Mouse (Mus musculus): ENCODE results near the gene Spata18. TPM values are rescaled to one million over a fixed set of nuclear protein-coding genes. Genes with fewer than 3 reads are reported as not detected.

Spata18 gene
- total and polyA plus RNA-seq, 3 experiments = not detected

- no peaks in the 10 kb centered on the region for H3K27me3 ChIP-seq (ENCODE audit: control insufficient read depth in 1 of 2, insufficient read depth in 2 of 2, low read length in 2 of 2)
- H3K27ac ChIP-seq (ENCODE audit: control insufficient read depth, low read depth, low read length) = no peak overlapping the region
- H3K79me2 ChIP-seq (ENCODE audit: control insufficient read depth, insufficient read depth, low read length, poor library complexity) = no peaks in the 10 kb centered on the region
- no peak for DNase-seq (ENCODE audit: low read depth, low spot score)
- no peak overlapping the region for H3K4me3 ChIP-seq (ENCODE audit: control insufficient read depth in 1 of 2, insufficient read depth in 1 of 2, low read depth in 2 of 2, low read length in 2 of 2)
- no peak overlapping the region for H3K9ac ChIP-seq (ENCODE audit: control insufficient read depth, low read depth, low read length, poor library complexity, severe bottlenecking)
- H3K36me3 ChIP-seq (ENCODE audit: control insufficient read depth in 1 of 2, insufficient read depth in 2 of 2, low read length in 2 of 2) = peaks cover 0 to 5% of the 10 kb centered on the region in 2 experiments; a peak in 2 of 4 replicates
- H3K9me3 ChIP-seq (replicated peaks; ENCODE audit: insufficient read depth, low read length) = no peaks in the 10 kb centered on the region
- TF ChIP-seq NRF1 (IDR thresholded peaks at IDR 0.05; ENCODE audit: insufficient read depth, low read depth, low read length, poor library complexity, severe bottlenecking) = no peak
- TF ChIP-seq MAX (IDR thresholded peaks at IDR 0.05; ENCODE audit: low read length) = no peak
- TF ChIP-seq NELFE (IDR thresholded peaks at IDR 0.05; ENCODE audit: low read depth, low read length) = no peak
- TF ChIP-seq ETS1 (IDR thresholded peaks at IDR 0.05; ENCODE audit: low read depth, low read length) = no peak
- no peak for TF ChIP-seq HCFC1 (IDR thresholded peaks at IDR 0.05; ENCODE audit: low read depth, low read length)
- no peak for TF ChIP-seq POLR2AphosphoS2 (IDR thresholded peaks at IDR 0.05; ENCODE audit: low read length)
- no peak for TF ChIP-seq MAZ (IDR thresholded peaks at IDR 0.05; ENCODE audit: low read depth, low read length)
- no peak for TF ChIP-seq CHD1 (IDR thresholded peaks at IDR 0.05; ENCODE audit: low read depth, low read length)
- no peak for TF ChIP-seq POLR2AphosphoS5 (IDR thresholded peaks at IDR 0.05; ENCODE audit: borderline replicate concordance, low read depth, low read length)
- TF ChIP-seq MYC (IDR thresholded peaks at IDR 0.05; ENCODE audit: low read depth, low read length) = no peak
- H3K4me1 ChIP-seq (ENCODE audit: control insufficient read depth in 1 of 2, insufficient read depth in 2 of 2, low read length in 2 of 2) = peaks cover 4 to 13% of the 10 kb centered on the region in 2 experiments; a peak in 3 of 4 replicates
Observed at GRCm38 (mm10) chr5:73627559-73627958, 23.6 kb upstream of the Spata18 start.

GRCm38 (mm10) chr5:73627991-73628390 lies 23.2 kb upstream of the Spata18 start:
- Histone ChIP-seq H3K9me3 (replicated peaks; ENCODE audit: insufficient read depth, low read length) (no peaks in the 10 kb centered on the region), H3K27me3 (ENCODE audit: control insufficient read depth in 1 of 2, insufficient read depth in 2 of 2, low read length in 2 of 2) (no peaks in the 10 kb centered on the region), H3K36me3 (ENCODE audit: control insufficient read depth in 1 of 2, insufficient read depth in 2 of 2, low read length in 2 of 2) (peaks cover 0 to 5% of the 10 kb centered on the region in 2 experiments; a peak in 2 of 4 replicates), H3K27ac (ENCODE audit: control insufficient read depth, low read depth, low read length) (no peak overlapping the region), H3K9ac (ENCODE audit: control insufficient read depth, low read depth, low read length, poor library complexity, severe bottlenecking) (no peak overlapping the region), H3K79me2 (ENCODE audit: control insufficient read depth, insufficient read depth, low read length, poor library complexity) (no peaks in the 10 kb centered on the region), H3K4me1 (ENCODE audit: control insufficient read depth in 1 of 2, insufficient read depth in 2 of 2, low read length in 2 of 2) (peaks cover 4 to 13% of the 10 kb centered on the region in 2 experiments; a peak in 3 of 4 replicates), H3K4me3 (ENCODE audit: control insufficient read depth in 1 of 2, insufficient read depth in 1 of 2, low read depth in 2 of 2, low read length in 2 of 2) (no peak overlapping the region)
- no peak for DNase-seq (ENCODE audit: low read depth, low spot score)
- TF ChIP-seq SMC3 (IDR thresholded peaks at IDR 0.05; ENCODE audit: low read depth, low read length) (no peak), POLR2AphosphoS2 (IDR thresholded peaks at IDR 0.05; ENCODE audit: low read length) (no peak), CHD1 (IDR thresholded peaks at IDR 0.05; ENCODE audit: low read depth, low read length) (no peak), POLR2A (IDR thresholded peaks at IDR 0.05; ENCODE audit: control insufficient read depth in 1 of 2, insufficient read depth in 1 of 2, low read depth in 1 of 2, low read length in 2 of 2, poor library complexity in 1 of 2) (no peak), EP300 (IDR thresholded peaks at IDR 0.05; ENCODE audit: low read depth in 1 of 2, low read length in 2 of 2) (no peak), ELF1 (IDR thresholded peaks at IDR 0.05; ENCODE audit: low read depth, low read length) (no peak), TBP (IDR thresholded peaks at IDR 0.05; ENCODE audit: low read depth, low read length) (no peak), JUND (IDR thresholded peaks at IDR 0.05; ENCODE audit: low read depth, low read length) (no peak), RAD21 (IDR thresholded peaks at IDR 0.05; ENCODE audit: low read depth, low read length) (no peak)

All from MEL (cell line).